Mouse (Mus musculus): ENCODE measurements around the gene Zfp326. TPM values are rescaled to one million over a fixed set of nuclear protein-coding genes. Genes with fewer than 3 reads are reported as not detected.
"Not testable (repeated sequence)": the region's sequence is repeated elsewhere in the genome, so short reads cannot be mapped to it uniquely, and the experiment has no call there.

Gene Zfp326
- polyA plus RNA-seq, 1 experiment from 2014 or later: 32.4 TPM

DNA sequence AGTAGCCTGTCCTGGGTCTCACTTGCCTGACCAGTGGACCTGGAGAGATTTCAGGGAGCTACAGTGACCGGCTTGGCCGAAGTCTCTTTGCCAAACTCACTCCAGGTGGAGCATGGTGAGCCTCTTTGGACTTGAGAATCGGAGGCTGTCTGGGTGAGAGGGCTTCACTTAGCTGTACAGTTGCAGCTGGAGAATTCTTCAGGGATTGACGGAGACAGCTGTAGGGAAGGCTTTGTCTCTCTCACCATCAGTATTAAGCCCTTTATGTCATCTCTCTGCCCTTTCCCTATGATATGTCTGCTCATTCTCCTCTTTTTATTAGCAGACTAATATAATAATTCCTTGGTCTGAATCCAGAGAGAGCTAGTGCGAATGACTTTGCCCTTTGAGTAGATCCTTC, 18.9 kb upstream of the Zfp326 start:
- 99% methylated on average over 5 of the region's 5 CpGs for WGBS (ENCODE audit: missing documents)
- Histone ChIP-seq H3K4me3 (ENCODE audit: inconsistent target) (no peak overlapping the region), H3K36me3 (ENCODE audit: inconsistent target) (no peaks in the 10 kb centered on the region), H3K27ac (no peak overlapping the region), H3K79me2 (ENCODE audit: inconsistent target) (no peaks in the 10 kb centered on the region)

DNA sequence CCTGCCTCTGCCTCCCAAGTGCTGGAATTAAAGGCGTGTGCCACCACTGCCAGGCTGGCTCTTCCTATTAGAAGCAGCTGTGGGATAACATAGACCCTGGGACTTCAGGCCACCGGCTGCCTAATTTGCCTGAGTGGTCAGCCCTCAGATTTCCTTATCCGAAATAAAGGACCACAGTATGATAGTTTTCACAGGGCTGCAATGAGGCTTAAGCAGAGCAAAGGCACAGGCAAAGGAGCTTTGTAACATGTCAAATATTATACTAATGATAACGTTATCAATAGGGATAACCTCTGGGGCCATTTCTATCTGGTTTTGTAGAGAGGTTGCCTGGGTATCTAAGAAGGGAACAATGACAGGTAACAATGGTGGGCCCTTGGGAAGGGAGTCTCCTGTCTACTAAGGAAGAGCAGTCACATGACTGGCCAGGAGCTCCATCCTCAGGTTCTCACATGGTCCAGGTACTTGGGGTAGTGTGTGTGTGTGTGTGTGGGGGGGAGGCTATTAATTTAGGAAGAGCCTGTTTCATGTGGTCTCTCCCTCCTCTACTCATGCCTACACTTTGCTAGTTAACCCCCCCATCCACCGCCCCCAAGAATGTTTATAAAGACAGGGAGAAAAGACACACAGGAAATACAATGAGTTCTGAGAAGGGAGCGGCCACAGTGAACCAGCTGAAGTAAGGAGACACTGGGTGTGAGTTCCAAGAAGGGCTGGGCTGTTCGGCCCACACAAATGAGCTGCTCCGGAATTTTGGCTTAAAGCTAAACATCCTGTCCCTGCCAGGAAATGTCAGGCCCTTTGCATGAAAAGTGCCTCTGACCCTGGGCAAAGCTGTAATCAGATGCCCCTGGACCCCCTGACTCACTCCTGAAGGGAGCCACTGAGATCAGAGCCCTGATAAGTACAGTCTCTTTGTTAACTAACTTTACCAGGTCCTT, 17.3 kb upstream of the Zfp326 start:
- Histone ChIP-seq H3K27ac (no peak overlapping the region), H3K79me2 (ENCODE audit: inconsistent target) (no peaks in the 10 kb centered on the region), H3K36me3 (ENCODE audit: inconsistent target) (no peaks in the 10 kb centered on the region), H3K4me3 (ENCODE audit: inconsistent target) (no peak overlapping the region)
- WGBS (ENCODE audit: missing documents): 93% methylated on average over 8 of the region's 8 CpGs

DNA sequence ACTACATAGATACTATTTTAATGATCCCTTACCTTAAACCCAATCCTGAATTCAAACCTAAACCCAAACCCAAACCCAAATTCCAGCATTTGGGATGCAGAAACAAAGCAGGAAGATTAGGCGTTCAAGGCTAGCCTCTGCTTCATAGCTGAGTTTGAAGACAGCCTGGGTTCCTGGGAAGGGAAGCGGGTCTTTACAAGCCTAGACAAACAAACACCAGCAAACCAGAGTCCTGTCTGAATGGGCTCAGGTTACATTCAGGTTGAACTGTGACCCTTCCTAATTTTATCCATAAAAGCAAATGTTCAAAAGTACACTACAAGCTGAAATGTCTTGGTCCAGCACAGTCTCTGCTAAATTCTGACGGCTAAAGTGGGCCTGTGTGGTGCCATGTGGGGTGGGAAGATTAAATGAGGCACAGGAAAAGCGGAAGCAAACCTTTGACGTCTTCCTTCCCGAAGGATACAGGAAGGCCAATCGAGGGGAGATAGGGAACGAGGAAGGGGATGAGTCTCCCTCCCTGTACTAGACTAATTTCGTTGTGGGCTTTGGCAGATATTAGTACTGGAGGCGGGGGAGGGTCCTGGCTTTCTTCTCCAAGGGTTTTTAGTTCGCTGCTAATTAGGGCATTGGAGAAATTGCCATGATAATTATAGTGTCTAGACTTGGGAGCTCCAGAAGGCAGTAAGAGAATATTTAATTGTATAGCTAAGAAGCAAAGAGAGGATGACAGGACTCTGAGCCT, 16.5 kb upstream of the Zfp326 start:
- Histone ChIP-seq H3K4me3 (ENCODE audit: inconsistent target) (no peak overlapping the region), H3K36me3 (ENCODE audit: inconsistent target) (no peaks in the 10 kb centered on the region), H3K79me2 (ENCODE audit: inconsistent target) (no peaks in the 10 kb centered on the region), H3K27ac (no peak overlapping the region)
- 82% methylated on average over 11 of the region's 11 CpGs for WGBS (ENCODE audit: missing documents)

DNA sequence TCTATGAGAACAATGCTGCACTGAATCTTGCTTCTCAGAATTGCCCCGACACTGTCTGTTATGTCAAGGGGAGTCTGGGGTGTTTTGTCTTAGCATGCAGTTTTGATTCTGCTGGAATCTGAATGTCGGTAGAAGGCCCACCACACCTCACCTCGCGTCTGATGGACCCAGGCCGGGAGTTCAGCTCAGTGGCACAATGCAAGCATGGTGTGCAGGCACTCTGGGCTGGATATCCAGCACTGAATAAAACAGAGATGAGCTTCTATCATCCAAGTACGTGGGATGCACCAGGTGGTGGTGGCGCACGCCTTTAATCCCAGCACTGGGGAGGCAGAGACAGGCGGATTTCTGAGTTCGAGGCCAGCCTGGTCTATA, 15.9 kb upstream of the Zfp326 start:
- Histone ChIP-seq H3K79me2 (ENCODE audit: inconsistent target) (no peaks in the 10 kb centered on the region), H3K36me3 (ENCODE audit: inconsistent target) (no peaks in the 10 kb centered on the region), H3K27ac (no peak overlapping the region), H3K4me3 (ENCODE audit: inconsistent target) (no peak overlapping the region)
- WGBS (ENCODE audit: missing documents): 95% methylated on average over 10 of the region's 10 CpGs

DNA sequence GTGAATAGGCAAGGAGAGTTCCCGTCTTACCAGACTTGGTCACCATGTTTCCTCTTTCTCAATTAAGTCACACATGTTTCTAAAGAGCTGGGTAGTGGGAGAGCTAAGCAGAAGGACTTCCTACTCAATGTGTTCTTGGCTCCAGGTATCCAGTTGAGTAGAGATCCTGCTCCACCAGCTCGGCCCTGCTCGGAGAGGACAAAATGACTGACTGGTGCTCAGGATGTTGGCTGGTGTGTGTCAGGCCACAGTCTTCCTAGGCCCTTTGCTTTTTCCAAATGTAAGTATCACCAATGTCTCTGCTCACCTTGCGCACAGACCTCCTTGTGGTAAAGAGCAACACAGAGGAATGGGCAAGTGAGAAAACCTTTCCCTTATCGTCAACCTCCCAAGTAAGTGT, 14.7 kb upstream of the Zfp326 start:
- no peak overlapping the region for H3K4me3 ChIP-seq (ENCODE audit: inconsistent target)
- H3K36me3 ChIP-seq (ENCODE audit: inconsistent target): no peaks in the 10 kb centered on the region
- H3K27ac ChIP-seq: no peak overlapping the region
- H3K79me2 ChIP-seq (ENCODE audit: inconsistent target): no peaks in the 10 kb centered on the region
- 89% methylated on average over 5 of the region's 5 CpGs for WGBS (ENCODE audit: missing documents)

- not testable (repeated sequence) for H3K36me3 ChIP-seq (ENCODE audit: inconsistent target); H3K79me2 ChIP-seq (ENCODE audit: inconsistent target); H3K27ac ChIP-seq; H3K4me3 ChIP-seq (ENCODE audit: inconsistent target)
- 85% methylated on average over 5 of the region's 5 CpGs for WGBS (ENCODE audit: missing documents)
Observed at GRCm38 (mm10) chr5:105865110-105865628, 11.2 kb upstream of the Zfp326 start.

GRCm38 (mm10) chr5:105867427-105867826, 8.9 kb upstream of the Zfp326 start:
- Histone ChIP-seq H3K27ac (no peak overlapping the region), H3K36me3 (ENCODE audit: inconsistent target) (no peaks in the 10 kb centered on the region), H3K79me2 (ENCODE audit: inconsistent target) (no peaks in the 10 kb centered on the region), H3K4me3 (ENCODE audit: inconsistent target) (no peak overlapping the region)
- WGBS (ENCODE audit: missing documents): 71% methylated on average over 4 of the region's 4 CpGs

GRCm38 (mm10) chr5:105867841-105868447, 8.4 kb upstream of the Zfp326 start:
- Histone ChIP-seq H3K4me3 (ENCODE audit: inconsistent target) (no peak overlapping the region), H3K36me3 (ENCODE audit: inconsistent target) (no peaks in the 10 kb centered on the region), H3K27ac (no peak overlapping the region), H3K79me2 (ENCODE audit: inconsistent target) (no peaks in the 10 kb centered on the region)
- 73% methylated on average over 16 of the region's 16 CpGs for WGBS (ENCODE audit: missing documents)

GRCm38 (mm10) chr5:105868593-105868992, 7.8 kb upstream of the Zfp326 start:
- no peaks in the 10 kb centered on the region for H3K36me3 ChIP-seq (ENCODE audit: inconsistent target)
- WGBS (ENCODE audit: missing documents): 50% methylated on average over 2 of the region's 3 CpGs
- H3K79me2 ChIP-seq (ENCODE audit: inconsistent target): no peaks in the 10 kb centered on the region
- H3K4me3 ChIP-seq (ENCODE audit: inconsistent target): no peak overlapping the region
- no peak overlapping the region for H3K27ac ChIP-seq

- 90% methylated on average over 7 of the region's 7 CpGs for WGBS (ENCODE audit: missing documents)
- Histone ChIP-seq H3K79me2 (ENCODE audit: inconsistent target) (no peaks in the 10 kb centered on the region), H3K27ac (no peak overlapping the region), H3K4me3 (ENCODE audit: inconsistent target) (no peak overlapping the region), H3K36me3 (ENCODE audit: inconsistent target) (no peaks in the 10 kb centered on the region)
Observed at GRCm38 (mm10) chr5:105869739-105870138, 6.6 kb upstream of the Zfp326 start.

DNA sequence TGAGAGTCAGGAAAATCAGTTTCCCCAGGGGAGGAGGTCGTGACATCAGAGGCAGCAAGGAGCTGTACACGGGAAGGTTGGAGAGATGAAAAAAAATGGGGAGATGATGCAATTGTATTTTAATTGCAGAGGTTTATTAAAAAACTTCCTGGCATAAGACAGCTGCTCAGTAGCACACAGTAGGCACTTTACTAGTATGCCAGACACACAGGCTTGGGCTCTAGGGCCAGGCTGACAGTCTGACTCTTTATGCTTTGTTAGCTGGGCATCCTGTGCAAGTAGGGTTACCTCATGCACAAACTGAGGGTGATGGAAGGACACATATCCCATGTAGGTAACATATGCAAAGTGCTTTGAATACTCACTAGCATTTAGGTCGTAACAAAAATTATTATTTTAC, 5.2 kb upstream of the Zfp326 start:
- Histone ChIP-seq H3K4me3 (ENCODE audit: inconsistent target) (no peak overlapping the region), H3K27ac (no peak overlapping the region), H3K36me3 (ENCODE audit: inconsistent target) (no peaks in the 10 kb centered on the region), H3K79me2 (ENCODE audit: inconsistent target) (no peaks in the 10 kb centered on the region)
- WGBS (ENCODE audit: missing documents): 97% methylated on average over 3 of the region's 3 CpGs

GRCm38 (mm10) chr5:105872176-105872575, 4.2 kb upstream of the Zfp326 start:
- Histone ChIP-seq H3K79me2 (ENCODE audit: inconsistent target) (peaks cover 4% of the 10 kb centered on the region), H3K27ac (no peak overlapping the region), H3K36me3 (ENCODE audit: inconsistent target) (no peaks in the 10 kb centered on the region), H3K4me3 (ENCODE audit: inconsistent target) (no peak overlapping the region)
- 90% methylated on average over 8 of the region's 8 CpGs for WGBS (ENCODE audit: missing documents)

- Histone ChIP-seq H3K27ac (no peak overlapping the region), H3K4me3 (ENCODE audit: inconsistent target) (no peak overlapping the region), H3K36me3 (ENCODE audit: inconsistent target) (no peaks in the 10 kb centered on the region), H3K79me2 (ENCODE audit: inconsistent target) (peaks cover 11% of the 10 kb centered on the region)
- 65% methylated on average over 7 of the region's 7 CpGs for WGBS (ENCODE audit: missing documents)
Observed at GRCm38 (mm10) chr5:105872916-105873315, 3.4 kb upstream of the Zfp326 start.

DNA sequence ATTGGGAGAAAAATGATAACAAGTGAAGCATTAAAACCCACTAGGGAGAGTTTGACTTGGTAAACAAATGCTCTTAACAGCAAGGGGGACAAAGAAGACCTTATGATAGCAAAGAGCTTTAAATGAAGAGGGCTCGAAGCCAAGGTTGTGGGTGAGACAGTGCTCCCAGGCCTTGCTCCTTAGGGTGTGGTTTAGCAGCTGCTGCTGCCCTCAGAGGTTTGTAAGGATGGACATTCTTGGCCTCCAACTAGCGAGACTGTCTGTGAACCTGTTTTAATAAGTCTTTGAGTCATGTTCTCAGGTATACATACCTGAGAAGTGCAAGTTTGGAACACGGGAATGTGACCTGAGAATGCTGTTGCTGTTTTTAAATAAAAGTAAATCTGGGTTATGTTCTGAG, 2.6 kb upstream of the Zfp326 start:
- H3K79me2 ChIP-seq (ENCODE audit: inconsistent target): peaks cover 20% of the 10 kb centered on the region
- H3K36me3 ChIP-seq (ENCODE audit: inconsistent target): no peaks in the 10 kb centered on the region
- WGBS (ENCODE audit: missing documents): 96% methylated on average over 3 of the region's 3 CpGs
- H3K27ac ChIP-seq: no peak overlapping the region
- no peak overlapping the region for H3K4me3 ChIP-seq (ENCODE audit: inconsistent target)

- 99% methylated on average over 8 of the region's 11 CpGs for WGBS (ENCODE audit: missing documents)
- H3K4me3 ChIP-seq (ENCODE audit: inconsistent target): no peak overlapping the region
- peaks cover 27% of the 10 kb centered on the region for H3K79me2 ChIP-seq (ENCODE audit: inconsistent target)
- no peak overlapping the region for H3K27ac ChIP-seq
- no peaks in the 10 kb centered on the region for H3K36me3 ChIP-seq (ENCODE audit: inconsistent target)
Observed at GRCm38 (mm10) chr5:105874476-105874875, 1.9 kb upstream of the Zfp326 start.

All from macrophage (primary cell).